Mouse (Mus musculus) cerebellum, postnatal 4 days (tissue): ENCODE data around the gene Atf2.
A peak's percentile ranks its signal among the peaks of the same experiment; 100 is the strongest.
"Not testable (repeated sequence)": the region's sequence is repeated elsewhere in the genome, so short reads cannot be mapped to it uniquely, and the experiment has no call there.

Experiments
- DNase-seq, 2 experiments: peaks; one replicate each; pipeline ENCODE4 v3.0.0; 2022; ENCODE audit warnings: low spot score in 2 of 2, mixed read lengths in 1 of 2

Gene Atf2

GRCm38 (mm10) chr2:73885997-73886396, 6.4 kb downstream of the Atf2 start:
- DNase-seq: no peak

GRCm38 (mm10) chr2:73877891-73878290, 14.5 kb downstream of the Atf2 start:
- DNase-seq: no peak

- peak in 1 of 2 experiments; percentile 50 for DNase-seq
Observed at GRCm38 (mm10) chr2:73867764-73868487, 24.5 kb downstream of the Atf2 start.

GRCm38 (mm10) chr2:73860046-73860624, 32.3 kb downstream of the Atf2 start:
- DNase-seq: no peak

- DNase-seq: no peak
Observed at GRCm38 (mm10) chr2:73857352-73857751, 35.1 kb downstream of the Atf2 start.

GRCm38 (mm10) chr2:73856246-73856645, 36.2 kb downstream of the Atf2 start:
- DNase-seq: no peak

GRCm38 (mm10) chr2:73834406-73835015, 57.9 kb downstream of the Atf2 start:
- DNase-seq: no peak

- DNase-seq: no peak
Observed at GRCm38 (mm10) chr2:73833284-73833683, 59.2 kb downstream of the Atf2 start.

- DNase-seq: no peak
Observed at GRCm38 (mm10) chr2:73818742-73819141, 73.7 kb downstream of the Atf2 start.

- no peak for DNase-seq
Observed at GRCm38 (mm10) chr2:73807609-73808008, 84.8 kb downstream of the Atf2 start.

GRCm38 (mm10) chr2:73800127-73800526, 92.3 kb downstream of the Atf2 start:
- not testable (repeated sequence) for DNase-seq

GRCm38 (mm10) chr2:73798786-73799185, 93.7 kb downstream of the Atf2 start:
- no peak for DNase-seq

- DNase-seq: no peak
Observed at GRCm38 (mm10) chr2:73798136-73798535, 94.3 kb downstream of the Atf2 start.

- DNase-seq: no peak
Observed at GRCm38 (mm10) chr2:73791846-73792630, 100.4 kb downstream of the Atf2 start.

GRCm38 (mm10) chr2:73790332-73790731, 102.1 kb downstream of the Atf2 start:
- peak in 1 of 2 experiments; percentile 69 for DNase-seq

- no peak for DNase-seq
Observed at GRCm38 (mm10) chr2:73788395-73788794, 104.0 kb downstream of the Atf2 start.

GRCm38 (mm10) chr2:73782371-73782905, 110.0 kb downstream of the Atf2 start:
- DNase-seq: no peak

- no peak for DNase-seq
Observed at GRCm38 (mm10) chr2:73780321-73781010, 112.0 kb downstream of the Atf2 start.

GRCm38 (mm10) chr2:73779796-73780195, 112.6 kb downstream of the Atf2 start:
- DNase-seq: peak in 1 of 2 experiments; percentile 37

- no peak for DNase-seq
Observed at GRCm38 (mm10) chr2:73779016-73779595, 113.3 kb downstream of the Atf2 start.

- no peak for DNase-seq
Observed at GRCm38 (mm10) chr2:73776936-73777335, 115.5 kb downstream of the Atf2 start.
